In genomic region chr1:43070726-43071125, GRCm38 (mm10) we compare ENCODE assay signal across 15 mouse cellular contexts. TPM values are rescaled to one million over a fixed set of nuclear protein-coding genes. Genes with fewer than 3 reads are reported as not detected.
DNase-seq lines count a peak whose midpoint lies in the region; ATAC-seq lines count a peak whose summit lies in the region.
"Had no signal": no experiment of that assay in that cellular context is flagged by ENCODE, and none has a peak within 500 bp of the region (broad histone marks: within the 10 kb centered on the region; RNA-seq: fewer than 3 reads in every experiment).

No protein-coding gene starts in this region.

- peaks cover 10% of the 10 kb centered on the region for H3K36me3 ChIP-seq in lung, embryonic 15.5 days

- no peak overlapping the region; the same call in 1 of the 2 replicates for H3K27ac ChIP-seq in lung, embryonic 15.5 days
- H3K27ac ChIP-seq: forebrain, embryonic 12.5 days; gastrocnemius, adult 2 months; heart, embryonic 13.5 days; hindbrain, embryonic 12.5 days had no signal

- no peak overlapping the region for H3K4me3 ChIP-seq in lung, embryonic 15.5 days
- H3K4me3 ChIP-seq: forebrain, embryonic 12.5 days; gastrocnemius, adult 2 months; heart, embryonic 13.5 days; hindbrain, embryonic 12.5 days had no signal

- no peaks in the 10 kb centered on the region for H3K9me3 ChIP-seq in lung, embryonic 15.5 days
- H3K9me3 ChIP-seq: forebrain, embryonic 12.5 days; heart, embryonic 13.5 days; hindbrain, embryonic 12.5 days had no signal

- H3K4me1 ChIP-seq in lung, embryonic 15.5 days: no peaks in the 10 kb centered on the region
- H3K4me1 ChIP-seq: forebrain, embryonic 12.5 days; heart, embryonic 13.5 days had no signal

- H3K4me2 ChIP-seq in lung, embryonic 15.5 days: no peak overlapping the region
- H3K4me2 ChIP-seq: forebrain, embryonic 12.5 days; heart, embryonic 13.5 days; hindbrain, embryonic 12.5 days had no signal

- no peaks in the 10 kb centered on the region for H3K27me3 ChIP-seq in lung, embryonic 15.5 days
- H3K27me3 ChIP-seq: forebrain, embryonic 12.5 days; heart, embryonic 13.5 days; hindbrain, embryonic 12.5 days had no signal

- 60% methylated on average over 5 of the region's 5 CpGs for WGBS in lung, embryonic 15.5 days

- H3K9ac ChIP-seq in lung, embryonic 15.5 days: no peak overlapping the region
- H3K9ac ChIP-seq: forebrain, embryonic 12.5 days; heart, embryonic 13.5 days; hindbrain, embryonic 12.5 days had no signal

- peak; percentile 39 for ATAC-seq in CD4-positive, CD25-positive, alpha-beta regulatory T cell, adult 4 months
- ATAC-seq in common myeloid progenitor, adult 5-6 weeks (replicated peaks; ENCODE audit: low read depth, poor library complexity, severe bottlenecking): peak; percentile 95
- ATAC-seq in lung, embryonic 15.5 days (ENCODE audit: borderline replicate concordance, extremely low read depth, low FRiP score, low TSS enrichment): 0 out of 2 replicates have a peak, but pooled peaks have one; percentile 49
- ATAC-seq in monocyte, adult 5-6 weeks (replicated peaks; ENCODE audit: insufficient number of reproducible peaks, low FRiP score, low TSS enrichment, poor library complexity, severe bottlenecking): peak; percentile 86

- DNase-seq in spleen, adult 18-20 months: no peak
- DNase-seq in layer of hippocampus, adult 11-12 months (ENCODE audit: low spot score): no peak
- DNase-seq in neural tube, embryonic 10.5 days (ENCODE audit: extremely low spot score, low spot score): no peak
- DNase-seq: cerebellum, adult 11 months; gastrocnemius, adult 2 months; layer of hippocampus, adult 9-11 months; right cerebral cortex, postnatal 25 days; thymus, postnatal 4 days had no signal

RNA-seq across cellular contexts. Expression of gene Tgfbrap1, which starts 27.7 kb away (rescaled TPM):
- polyA plus RNA-seq in CD4-positive, CD25-positive, alpha-beta regulatory T cell, adult 4 months (2017; shearing (Covaris generic)): 1 to 10 TPM; 6.3 to 8.1 TPM
- 10.1 and 12.8 TPM in 2 replicates for total RNA-seq in common myeloid progenitor, adult 5-6 weeks (2017)
- polyA plus RNA-seq in lung, embryonic 15.5 days (2015; fragmentation: Nextera tagmentation; extraction: Ambion mirVana): 8.3 and 10.3 TPM in 2 replicates
- 15.7 to 28.4 TPM (median 25.9 TPM) in 3 replicates for total RNA-seq in monocyte, adult 5-6 weeks (2017)

RNA-seq across cellular contexts. Expression of gene AI597479, which starts 27.8 kb away (rescaled TPM):
- polyA plus RNA-seq in CD4-positive, CD25-positive, alpha-beta regulatory T cell, adult 4 months (2017; shearing (Covaris generic)): 10 to 100 TPM; 13.6 to 16.8 TPM
- total RNA-seq in common myeloid progenitor, adult 5-6 weeks (2017): 21.3 and 26.4 TPM in 2 replicates
- polyA plus RNA-seq in lung, embryonic 15.5 days (2015; fragmentation: Nextera tagmentation; extraction: Ambion mirVana): 32.4 and 33.3 TPM in 2 replicates
- 10.1 to 14.1 TPM (median 11.9 TPM) in 3 replicates for total RNA-seq in monocyte, adult 5-6 weeks (2017)

Comparison
In these comparisons a context has a peak if more than half of its experiments do, and no peak if none do; other contexts are left out.
1. ATAC-seq: peak in every context shown above with its lines; median percentile 95 in common myeloid progenitor, adult 5-6 weeks; 86 in monocyte, adult 5-6 weeks; 49 in lung, embryonic 15.5 days; 39 in CD4-positive, CD25-positive, alpha-beta regulatory T cell, adult 4 months.